Mouse (Mus musculus): ENCODE data around the gene Fut8. TPM values are rescaled to one million over a fixed set of nuclear protein-coding genes. Genes with fewer than 3 reads are reported as not detected.
A peak's percentile ranks its signal among the peaks of the same experiment; 100 is the strongest.
"Not testable (repeated sequence)": the region's sequence is repeated elsewhere in the genome, so short reads cannot be mapped to it uniquely, and the experiment has no call there.

The Fut8 gene
- total RNA-seq, 2 experiments from 2014 or later: 60.6 to 61.7 TPM

- no peak for DNase-seq (ENCODE audit: extremely low spot score in 1 of 2, low spot score in 2 of 2)
- intact Hi-C loops (cut with DNase I): no loop called here
- no peak overlapping the region for H3K4me3 ChIP-seq
- H3K27ac ChIP-seq: no peak overlapping the region
- TF ChIP-seq CTCF (IDR thresholded peaks at IDR 0.05): no peak
Observed at GRCm38 (mm10) chr12:77224891-77225290, 13.0 kb upstream of the Fut8 start.

DNA sequence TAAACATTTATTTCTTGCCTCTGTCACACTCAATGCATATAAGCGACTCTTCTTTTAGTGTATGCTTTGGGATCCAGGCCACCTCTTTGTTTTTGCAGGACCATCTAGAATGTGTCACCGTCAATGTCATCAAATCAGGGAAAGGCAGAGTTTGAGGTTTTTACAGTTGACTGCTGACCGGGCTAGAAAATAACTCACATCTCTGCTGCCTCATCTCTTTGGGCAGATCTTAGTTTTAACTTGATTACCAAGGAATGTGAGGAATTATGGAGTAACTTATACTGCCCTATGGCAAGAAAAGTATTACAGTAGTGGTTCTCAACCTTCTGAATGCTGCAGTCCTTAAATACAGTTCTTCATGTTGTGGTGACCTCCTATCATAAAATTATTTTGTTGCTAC lies 12.2 kb upstream of the Fut8 start:
- no peak overlapping the region for H3K27ac ChIP-seq
- intact Hi-C loops (cut with DNase I): no loop called here
- no peak for TF ChIP-seq CTCF (IDR thresholded peaks at IDR 0.05)
- no peak for DNase-seq (ENCODE audit: extremely low spot score in 1 of 2, low spot score in 2 of 2)
- H3K4me3 ChIP-seq: no peak overlapping the region

- Histone ChIP-seq H3K27ac (no peak overlapping the region), H3K4me3 (no peak overlapping the region)
- intact Hi-C loops (cut with DNase I): loop anchor here (5.0 to 10.0 kb wide), 2 partner anchors 549 to 991 kb away; partner anchors contain the start of gene Gphn
- no peak for TF ChIP-seq CTCF (IDR thresholded peaks at IDR 0.05)
- no peak for DNase-seq (ENCODE audit: extremely low spot score in 1 of 2, low spot score in 2 of 2)
Observed at GRCm38 (mm10) chr12:77235958-77236357, 2.0 kb upstream of the Fut8 start.

- peak; percentile 89 to 93 for DNase-seq (ENCODE audit: extremely low spot score in 1 of 2, low spot score in 2 of 2)
- Histone ChIP-seq H3K27ac (peak overlapping the region; percentile 99), H3K4me3 (peak overlapping the region; percentile 99)
- peak; percentile 41 for TF ChIP-seq CTCF (IDR thresholded peaks at IDR 0.05)
- intact Hi-C loops (cut with DNase I): loop anchor here (1.0 to 10.0 kb wide), 7 partner anchors 140 to 989 kb away; partner anchors contain the start of gene Gphn
Observed at GRCm38 (mm10) chr12:77238531-77239389, 835 bp downstream of the Fut8 start.

- intact Hi-C loops (cut with DNase I): loop anchor here (1.0 to 10.0 kb wide), 7 partner anchors 141 to 988 kb away; partner anchors contain the start of gene Gphn
- H3K4me3 ChIP-seq: peak overlapping the region; percentile 99
- DNase-seq (ENCODE audit: extremely low spot score in 1 of 2, low spot score in 2 of 2): peak; percentile 34 to 45
- H3K27ac ChIP-seq: peak overlapping the region; percentile 99
- no peak for TF ChIP-seq CTCF (IDR thresholded peaks at IDR 0.05)
Observed at GRCm38 (mm10) chr12:77239390-77240061, 1.6 kb downstream of the Fut8 start.

DNA sequence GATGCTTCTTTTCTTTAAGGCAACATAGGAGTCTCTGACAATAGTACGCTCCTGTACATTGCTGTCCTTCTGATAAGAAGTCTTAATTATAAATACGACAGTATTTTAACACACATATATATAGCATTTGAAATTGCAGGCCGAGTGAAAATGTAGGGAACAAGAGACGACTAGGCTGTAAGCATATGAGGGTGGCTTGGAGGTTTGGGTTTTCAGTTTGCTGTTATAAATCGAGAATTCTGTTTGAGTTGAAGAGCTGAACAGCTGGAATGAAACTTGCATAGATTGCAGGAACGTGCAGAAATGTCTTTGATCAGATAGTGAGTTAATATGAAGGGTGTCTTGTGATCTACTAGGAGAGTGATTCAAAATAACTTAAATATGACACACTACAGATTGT lies 2.4 kb downstream of the Fut8 start:
- TF ChIP-seq CTCF (IDR thresholded peaks at IDR 0.05): no peak
- intact Hi-C loops (cut with DNase I): loop anchor here (5.0 kb wide), 1 partner anchor 847 kb away; no protein-coding TSS in a partner anchor
- DNase-seq (ENCODE audit: extremely low spot score in 1 of 2, low spot score in 2 of 2): no peak
- peak overlapping the region; percentile 99 for H3K4me3 ChIP-seq
- H3K27ac ChIP-seq: no peak overlapping the region; the same call in 1 of the 2 replicates

GRCm38 (mm10) chr12:77240839-77241238 lies 2.9 kb downstream of the Fut8 start:
- peak overlapping the region; percentile 99 for H3K4me3 ChIP-seq

GRCm38 (mm10) chr12:77262650-77263049 lies 24.7 kb downstream of the Fut8 start:
- no peak for DNase-seq (ENCODE audit: extremely low spot score in 1 of 2, low spot score in 2 of 2)
- TF ChIP-seq CTCF (IDR thresholded peaks at IDR 0.05): peak; percentile 23
- intact Hi-C loops (cut with DNase I): no loop called here
- H3K4me3 ChIP-seq: no peak overlapping the region
- H3K27ac ChIP-seq: no peak overlapping the region

More at GRCm38 (mm10) chr12:77240839-77241238, 2.9 kb downstream of the Fut8 start:
- intact Hi-C loops (cut with DNase I): loop anchor here (1.0 to 5.0 kb wide), 2 partner anchors 327 to 846 kb away; no protein-coding TSS in a partner anchor
- peak; percentile 54 for TF ChIP-seq CTCF (IDR thresholded peaks at IDR 0.05)
- DNase-seq (ENCODE audit: extremely low spot score in 1 of 2, low spot score in 2 of 2): no peak
- H3K27ac ChIP-seq: no peak overlapping the region; the same call in 1 of the 2 replicates

DNA sequence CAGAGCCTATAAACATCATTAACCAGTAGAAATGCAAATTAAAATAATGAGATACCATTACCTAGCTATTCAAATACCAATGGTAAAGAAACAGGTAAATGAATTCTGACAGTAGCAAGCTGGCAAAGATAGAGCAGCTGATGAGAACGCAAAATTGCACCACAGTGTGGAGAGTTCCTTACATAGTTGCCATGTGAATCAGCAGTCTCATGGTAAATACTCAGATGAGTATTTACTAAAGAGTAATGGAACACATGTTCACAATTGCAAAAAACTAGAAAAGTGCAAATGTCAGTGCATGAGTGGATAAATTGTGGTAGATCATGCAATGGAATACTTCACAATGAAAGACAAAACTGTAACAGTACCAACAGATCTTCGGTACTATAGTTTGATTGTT lies 25.9 kb downstream of the Fut8 start:
- no peak overlapping the region for H3K27ac ChIP-seq
- DNase-seq (ENCODE audit: extremely low spot score in 1 of 2, low spot score in 2 of 2): no peak
- no peak for TF ChIP-seq CTCF (IDR thresholded peaks at IDR 0.05)
- H3K4me3 ChIP-seq: no peak overlapping the region
- intact Hi-C loops (cut with DNase I): no loop called here

DNA sequence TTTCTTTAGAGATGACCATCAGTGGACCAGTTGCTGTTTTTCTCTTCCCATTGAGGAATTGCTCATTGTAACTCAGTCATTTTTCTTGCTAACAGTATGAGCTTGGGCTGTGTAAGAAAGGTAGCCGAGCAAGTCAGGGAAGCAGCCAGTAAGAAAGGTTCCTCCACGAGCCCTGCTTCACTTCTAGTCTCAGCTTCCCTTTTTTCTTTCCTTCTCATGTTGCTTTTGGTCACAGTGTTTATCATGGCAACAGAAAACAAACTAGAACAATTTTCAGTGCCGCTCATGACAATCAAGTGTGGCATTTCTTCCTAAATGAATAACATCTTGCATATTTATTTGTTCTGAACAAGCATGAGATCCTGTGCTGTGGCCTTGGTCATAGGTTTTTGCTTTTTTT lies 32.8 kb downstream of the Fut8 start:
- intact Hi-C loops (cut with DNase I): no loop called here

GRCm38 (mm10) chr12:77288507-77288906 lies 50.6 kb downstream of the Fut8 start:
- no peak for TF ChIP-seq CTCF (IDR thresholded peaks at IDR 0.05)
- intact Hi-C loops (cut with DNase I): no loop called here
- Histone ChIP-seq H3K4me3 (no peak overlapping the region), H3K27ac (no peak overlapping the region)
- no peak for DNase-seq (ENCODE audit: extremely low spot score in 1 of 2, low spot score in 2 of 2)

More for the DNA sequence above, 32.8 kb downstream of the Fut8 start:
- no peak overlapping the region for H3K27ac ChIP-seq
- H3K4me3 ChIP-seq: no peak overlapping the region
- no peak for TF ChIP-seq CTCF (IDR thresholded peaks at IDR 0.05)
- DNase-seq (ENCODE audit: extremely low spot score in 1 of 2, low spot score in 2 of 2): no peak

DNA sequence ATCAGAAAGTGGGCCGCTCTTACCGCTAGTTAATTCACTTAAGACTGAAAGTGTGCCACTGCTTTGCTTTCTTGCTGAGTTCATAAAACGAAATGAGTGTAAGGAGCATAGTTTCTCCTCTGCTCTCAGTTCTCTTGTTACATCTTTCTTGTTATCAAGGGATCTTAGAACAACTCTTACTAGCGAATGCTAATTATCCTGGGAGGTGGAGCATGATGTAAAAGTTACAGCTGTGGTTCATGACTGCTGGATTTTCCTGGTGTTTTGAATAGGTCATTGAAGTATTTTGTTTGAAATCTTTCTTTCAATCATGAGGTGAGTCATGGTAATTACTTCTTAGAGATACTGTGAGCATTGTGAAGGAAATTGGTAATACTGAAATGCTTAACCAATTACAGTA lies 53.1 kb downstream of the Fut8 start:
- no peak for DNase-seq (ENCODE audit: extremely low spot score in 1 of 2, low spot score in 2 of 2)
- intact Hi-C loops (cut with DNase I): no loop called here
- no peak for TF ChIP-seq CTCF (IDR thresholded peaks at IDR 0.05)
- no peak overlapping the region for H3K27ac ChIP-seq
- H3K4me3 ChIP-seq: no peak overlapping the region

GRCm38 (mm10) chr12:77291864-77292263 lies 53.9 kb downstream of the Fut8 start:
- H3K4me3 ChIP-seq; intact Hi-C loops (cut with DNase I); DNase-seq (ENCODE audit: extremely low spot score in 1 of 2, low spot score in 2 of 2); H3K27ac ChIP-seq: not testable (repeated sequence)

All from left cerebral cortex, adult 2 months (tissue).